Mouse (Mus musculus) ES-E14 (cell line): ENCODE measurements around the gene Hist1h3g. TPM values are rescaled to one million over a fixed set of nuclear protein-coding genes. Genes with fewer than 3 reads are reported as not detected.

ENCODE experiments used
- DNase-seq: peaks from one replicate; pipeline ENCODE4 v3.0.0-alpha.2; 2013; ENCODE audit warnings: low read depth, low spot score
- H3K27ac ChIP-seq: 2 replicates; pipeline ENCODE4 v1.5.1; 2012; ENCODE audit warnings: low read depth, mild to moderate bottlenecking, low read length, moderate library complexity, mixed read lengths; ENCODE audit not compliant: poor library complexity, insufficient read depth, severe bottlenecking
- H3K36me3 ChIP-seq: 2 replicates; pipeline ENCODE4 v1.6.1; 2012; ENCODE audit warnings: mild to moderate bottlenecking, low read length, moderate library complexity, mixed read lengths; ENCODE audit not compliant: control insufficient read depth, poor library complexity, insufficient read depth, severe bottlenecking
- H3K4me1 ChIP-seq, 2 experiments: fragments of 150-350 bp in 1 of 2; sonication (generic) in 1 of 2; 2 replicates each; pipeline ENCODE4 v1.6.1; 2012; ENCODE audit warnings: low read length in 2 of 2, mild to moderate bottlenecking in 1 of 2, mixed read lengths in 1 of 2; ENCODE audit not compliant: control insufficient read depth in 2 of 2, insufficient read depth in 2 of 2, poor library complexity in 1 of 2
- H3K4me3 ChIP-seq, 2 experiments: fragments of 150-350 bp in 1 of 2; sonication (generic) in 1 of 2; 2 replicates each; pipeline ENCODE4 v1.5.1; 2012; ENCODE audit warnings: low read length in 2 of 2, low read depth in 1 of 2, mild to moderate bottlenecking in 1 of 2, mixed read lengths in 1 of 2; ENCODE audit not compliant: insufficient read depth in 1 of 2, poor library complexity in 1 of 2, severe bottlenecking in 1 of 2
- H3K9ac ChIP-seq: 2 replicates; pipeline ENCODE4 v1.6.1; 2012; ENCODE audit warnings: low read depth, mild to moderate bottlenecking, low read length, mixed read lengths; ENCODE audit not compliant: poor library complexity, insufficient read depth, severe bottlenecking
- H3K9me3 ChIP-seq: fragments of 150-350 bp; sonication (generic); 2 replicates; pipeline ENCODE4 v1.6.1; 2012; ENCODE audit warnings: low read depth, mild to moderate bottlenecking, low read length; ENCODE audit not compliant: control insufficient read depth, insufficient read depth
- CHD2 ChIP-seq: IDR thresholded peaks from 2 replicates; pipeline ENCODE4 v1.6.1; 2014; ENCODE audit warnings: mild to moderate bottlenecking, low read depth, low read length, inconsistent platforms
- HCFC1 ChIP-seq: IDR thresholded peaks from 2 replicates; pipeline ENCODE4 v1.6.1; 2012; ENCODE audit warnings: low read length, inconsistent platforms, borderline replicate concordance; ENCODE audit not compliant: insufficient read depth
- MAFK ChIP-seq: IDR thresholded peaks from 2 replicates; pipeline ENCODE4 v1.6.1; 2014; ENCODE audit warnings: mild to moderate bottlenecking, low read depth, low read length, inconsistent platforms; ENCODE audit not compliant: insufficient read depth
- ZC3H11A ChIP-seq: IDR thresholded peaks from 2 replicates; pipeline ENCODE4 v1.6.1; 2012; ENCODE audit warnings: low read depth, mild to moderate bottlenecking, inconsistent platforms, low read length, borderline replicate concordance
- ZNF384 ChIP-seq: IDR thresholded peaks from 2 replicates; pipeline ENCODE4 v1.6.1; 2012; ENCODE audit warnings: low read depth, low read length, inconsistent platforms
- in situ Hi-C, 2 experiments: fragments of 600-800 bp; cut with MboI; formaldehyde crosslinking; loops; one replicate each; pipeline ENCODE4 v1.15.1; 2025; ENCODE audit warnings: low sequenced_read_pairs in 2 of 2, inconsistent platforms in 1 of 2; ENCODE audit not compliant: unreplicated experiment in 2 of 2
- total RNA-seq: library from RNA; depleted of rRNA; stranded (reverse); fragments of 300-350 nt; gene quantifications from 2 replicates; pipeline ENCODE4 v1.2.3, GENCODE M21; 2012

Gene Hist1h3g
- total RNA-seq, 1 experiment: 621 TPM

DNA sequence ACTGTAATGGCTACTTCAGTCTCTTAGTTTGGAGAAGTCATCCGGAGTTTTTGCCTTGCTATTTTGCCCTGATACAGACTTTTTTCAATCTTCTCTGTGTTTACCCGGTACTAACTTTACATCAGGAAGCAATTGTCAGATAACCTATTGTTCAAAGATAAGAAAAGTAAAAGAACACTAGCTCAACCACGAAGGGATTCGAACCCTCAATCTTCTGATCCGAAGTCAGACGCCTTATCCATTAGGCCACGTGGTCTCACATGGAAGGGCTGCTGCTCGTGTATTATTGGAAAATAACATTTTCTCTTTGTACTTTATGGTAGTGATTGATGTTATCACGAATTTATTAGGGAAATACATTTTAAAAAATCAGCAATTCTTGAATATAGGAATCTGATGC, 31.4 kb upstream of the Hist1h3g start:
- Histone ChIP-seq H3K9me3 (no peaks in the 10 kb centered on the region), H3K9ac (no peak overlapping the region), H3K4me3 (peak overlapping the region; percentile 32 to 41; a peak in 3 of 4 replicates), H3K36me3 (no peaks in the 10 kb centered on the region), H3K4me1 (peaks cover 4% of the 10 kb centered on the region in 2 experiments; a peak in 2 of 4 replicates), H3K27ac (no peak overlapping the region)
- peak; percentile 64 for DNase-seq
- TF ChIP-seq ZNF384 (no peak), CHD2 (no peak), MAFK (peak; percentile 83)
- in situ Hi-C loops: loop anchor here (25.0 kb wide), 1 partner anchor 191 kb away; no protein-coding TSS in a partner anchor

DNA sequence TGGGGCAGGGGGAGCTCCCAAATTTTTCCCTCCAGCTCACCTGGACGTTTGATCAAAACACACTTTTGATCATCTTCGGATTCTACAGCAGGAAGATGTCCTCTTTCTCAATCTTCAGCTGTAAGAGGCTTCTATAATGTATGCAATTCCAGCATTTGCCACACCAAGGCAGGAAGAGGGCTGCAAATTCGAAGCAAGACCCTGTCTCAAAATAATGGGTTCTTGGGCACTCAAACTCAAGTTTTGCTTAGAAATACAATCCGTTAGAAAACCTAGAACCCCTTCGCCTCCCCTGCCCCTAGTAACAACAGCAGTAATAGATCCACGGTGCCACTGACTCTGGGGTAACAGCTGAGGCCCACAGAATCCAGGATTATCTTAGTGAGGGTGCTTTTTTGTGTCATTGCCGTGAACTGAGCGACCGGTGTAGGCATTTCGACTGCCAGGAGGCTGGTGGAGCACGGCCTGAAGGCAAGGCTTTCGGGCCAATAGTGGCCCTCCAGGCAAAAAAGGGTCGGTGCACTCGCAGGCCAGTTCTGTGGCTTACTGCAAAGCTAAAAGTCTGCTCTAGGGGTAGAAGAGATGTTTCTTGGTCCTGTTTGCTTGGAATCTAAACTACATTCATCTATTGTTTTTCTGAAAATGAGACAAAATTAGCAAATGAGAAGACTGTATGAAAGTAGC, 29.4 kb upstream of the Hist1h3g start:
- Histone ChIP-seq H3K27ac (no peak overlapping the region), H3K9me3 (no peaks in the 10 kb centered on the region), H3K9ac (peak overlapping the region; percentile 57), H3K4me3 (peak overlapping the region; percentile 53 to 69), H3K4me1 (peaks cover 5 to 6% of the 10 kb centered on the region in 2 experiments; a peak in 2 of 4 replicates), H3K36me3 (no peaks in the 10 kb centered on the region)
- in situ Hi-C loops: loop anchor here (25.0 kb wide), 1 partner anchor 194 kb away; no protein-coding TSS in a partner anchor
- DNase-seq: no peak
- TF ChIP-seq HCFC1 (no peak), MAFK (no peak), ZNF384 (no peak), ZC3H11A (no peak), CHD2 (no peak)

DNA sequence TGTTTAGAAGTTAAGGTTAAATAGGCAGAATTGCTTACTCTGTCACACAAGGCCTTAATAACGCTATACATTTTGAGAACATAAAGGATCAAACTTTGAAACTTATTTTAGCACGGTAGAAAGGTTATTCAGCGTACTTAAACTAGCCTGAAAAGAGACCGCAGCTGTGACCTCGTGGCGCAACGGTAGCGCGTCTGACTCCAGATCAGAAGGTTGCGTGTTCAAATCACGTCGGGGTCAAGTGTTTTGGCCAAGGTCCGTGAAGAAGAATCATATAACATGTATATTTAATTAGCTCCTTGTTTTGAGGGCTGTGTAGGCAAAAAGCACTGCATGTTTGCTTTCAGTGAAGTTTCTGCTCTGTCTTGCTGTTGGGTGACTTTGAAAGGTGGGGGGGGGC, 28.9 kb upstream of the Hist1h3g start:
- peaks cover 5 to 6% of the 10 kb centered on the region in 2 experiments; a peak in 2 of 4 replicates for H3K4me1 ChIP-seq
- in situ Hi-C loops: loop anchor here (25.0 kb wide), 1 partner anchor 194 kb away; no protein-coding TSS in a partner anchor
- no peaks in the 10 kb centered on the region for H3K36me3 ChIP-seq
- peak; percentile 72 for DNase-seq
- no peaks in the 10 kb centered on the region for H3K9me3 ChIP-seq
- TF ChIP-seq CHD2: no peak
- TF ChIP-seq MAFK: 0 out of 2 replicates have a peak, but pooled peaks have one; percentile 40
- H3K4me3 ChIP-seq: peak overlapping the region; percentile 53 to 69
- H3K27ac ChIP-seq: peak overlapping the region; percentile 52; the same call in 1 of the 2 replicates
- no peak overlapping the region; the same call in 1 of the 2 replicates for H3K9ac ChIP-seq

DNA sequence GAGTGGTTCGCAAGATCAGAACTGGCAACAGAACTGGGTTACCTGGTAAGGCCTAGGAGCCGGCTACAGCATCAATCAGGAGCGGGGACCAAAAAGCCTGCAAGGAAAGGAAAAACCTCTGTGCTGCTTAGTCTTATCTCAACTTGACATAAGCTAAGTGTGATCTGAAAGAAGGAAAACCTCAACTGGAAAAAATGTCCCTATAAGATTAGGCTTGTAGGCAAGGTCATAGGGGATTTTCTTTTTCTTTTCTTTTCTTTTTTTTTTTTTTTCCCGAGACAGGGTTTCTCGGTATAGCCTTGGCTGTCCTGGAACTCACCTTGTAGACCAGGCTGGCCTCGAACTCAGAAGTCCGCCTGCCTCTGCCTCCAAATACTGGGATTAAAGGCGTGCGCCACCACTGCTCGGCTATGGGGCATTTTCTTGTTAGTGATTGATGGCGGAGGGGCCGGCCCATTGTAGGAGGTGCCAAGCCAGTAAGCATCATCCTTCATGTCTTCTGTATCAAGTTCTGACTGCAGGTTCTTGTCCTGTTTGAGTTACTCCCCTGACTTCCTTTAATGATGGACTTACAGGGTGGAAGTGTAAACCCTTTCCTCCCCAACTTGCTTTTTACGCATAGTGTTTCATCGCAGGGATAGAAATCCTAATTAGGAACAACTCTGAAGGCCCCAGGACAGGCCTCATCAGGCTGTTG, 28.3 kb upstream of the Hist1h3g start:
- H3K4me3 ChIP-seq: peak overlapping the region; percentile 51 to 69
- DNase-seq: peak; percentile 79
- H3K27ac ChIP-seq: peak overlapping the region; percentile 52; the same call in 1 of the 2 replicates
- in situ Hi-C loops: loop anchor here (25.0 kb wide), 1 partner anchor 195 kb away; no protein-coding TSS in a partner anchor
- H3K9ac ChIP-seq: peak overlapping the region; percentile 38; the same call in 1 of the 2 replicates
- H3K9me3 ChIP-seq: no peaks in the 10 kb centered on the region
- TF ChIP-seq ZNF384 (peak; percentile 65; the same call in 1 of the 2 replicates), CHD2 (no peak), HCFC1 (no peak), MAFK (no peak), ZC3H11A (no peak)
- H3K4me1 ChIP-seq: peaks cover 6 to 7% of the 10 kb centered on the region in 2 experiments; a peak in 2 of 4 replicates
- H3K36me3 ChIP-seq: no peaks in the 10 kb centered on the region
